Mouse (Mus musculus): Measurements from ENCODE around the gene Bcl6b.

- TF ChIP-seq CTCF (IDR thresholded peaks at IDR 0.05; ENCODE audit: borderline replicate concordance, extremely low read depth, insufficient read depth, insufficient read length) (no peak), POLR2A (IDR thresholded peaks at IDR 0.05; ENCODE audit: borderline replicate concordance, extremely low read depth, insufficient read depth, insufficient read length, poor library complexity, severe bottlenecking) (no peak)
Measured at GRCm38 (mm10) chr11:70218741-70219470, 10.7 kb downstream of the Bcl6b start.
